Mouse (Mus musculus) kidney, adult 11 months (tissue): ENCODE data around the gene Astn2.

Source experiments
- DNase-seq: peaks from one replicate; pipeline ENCODE4 v3.0.0; 2022

Gene Astn2

GRCm38 (mm10) chr4:66404201-66404711 is at the start of gene Astn2:
Gene Astn2 (minus strand): TSS chr4:66404611.
- DNase-seq, result no peak

GRCm38 (mm10) chr4:66450115-66450514 is 45.7 kb upstream of the Astn2 start:
- DNase-seq, result peak; percentile 4

- no peak for DNase-seq
These were observed 26.8 kb upstream of the Astn2 start for GRCm38 (mm10) chr4:66431256-66431655.

- DNase-seq, result no peak
These were observed 21.4 kb upstream of the Astn2 start for GRCm38 (mm10) chr4:66425804-66426203.

- no peak for DNase-seq
These were observed 10.4 kb upstream of the Astn2 start for GRCm38 (mm10) chr4:66414778-66415177.

- DNase-seq, result no peak
These were observed 675 bp upstream of the Astn2 start for GRCm38 (mm10) chr4:66405086-66405485.

GRCm38 (mm10) chr4:66403708-66404200 is 657 bp downstream of the Astn2 start:
- DNase-seq, result no peak

- DNase-seq, result no peak
These were observed 1.2 kb downstream of the Astn2 start for GRCm38 (mm10) chr4:66403116-66403707.

GRCm38 (mm10) chr4:66402611-66403010 is 1.8 kb downstream of the Astn2 start:
- DNase-seq, result no peak

GRCm38 (mm10) chr4:66401186-66401681 is 3.2 kb downstream of the Astn2 start:
- no peak for DNase-seq

GRCm38 (mm10) chr4:66399066-66399465 is 5.3 kb downstream of the Astn2 start:
- no peak for DNase-seq

- no peak for DNase-seq
These were observed 7.2 kb downstream of the Astn2 start for GRCm38 (mm10) chr4:66397216-66397615.

GRCm38 (mm10) chr4:66393294-66393693 is 11.1 kb downstream of the Astn2 start:
- no peak for DNase-seq

GRCm38 (mm10) chr4:66390480-66390879 is 13.9 kb downstream of the Astn2 start:
- no peak for DNase-seq

GRCm38 (mm10) chr4:66378586-66378985 is 25.8 kb downstream of the Astn2 start:
- no peak for DNase-seq

GRCm38 (mm10) chr4:66370557-66371071 is 33.8 kb downstream of the Astn2 start:
- no peak for DNase-seq

- DNase-seq, result no peak
These were observed 38.9 kb downstream of the Astn2 start for GRCm38 (mm10) chr4:66365500-66365899.

GRCm38 (mm10) chr4:66344632-66345031 is 59.8 kb downstream of the Astn2 start:
- DNase-seq, result no peak

GRCm38 (mm10) chr4:66337443-66337842 is 67.0 kb downstream of the Astn2 start:
- DNase-seq, result no peak

- DNase-seq, result no peak
These were observed 73.7 kb downstream of the Astn2 start for GRCm38 (mm10) chr4:66330600-66331285.

GRCm38 (mm10) chr4:66321051-66321450 is 83.4 kb downstream of the Astn2 start:
- no peak for DNase-seq

- no peak for DNase-seq
These were observed 89.5 kb downstream of the Astn2 start for GRCm38 (mm10) chr4:66314806-66315484.

GRCm38 (mm10) chr4:66312733-66313132 is 91.7 kb downstream of the Astn2 start:
- DNase-seq, result no peak
